Mouse (Mus musculus): ENCODE data around the gene Eef2kmt. TPM values are rescaled to one million over a fixed set of nuclear protein-coding genes. Genes with fewer than 3 reads are reported as not detected.

Gene Eef2kmt
- polyA plus RNA-seq, 1 experiment from 2014 or later: 7.7 TPM

GRCm38 (mm10) chr16:5255081-5255740 lies 572 bp downstream of the Eef2kmt start:
- peak overlapping the region; percentile 21; the same call in 1 of the 2 replicates for H3K27ac ChIP-seq (ENCODE audit: low read length)

GRCm38 (mm10) chr16:5254346-5255025 lies 1.3 kb downstream of the Eef2kmt start:
- 5% methylated on average over 15 of the region's 15 CpGs for WGBS
- Histone ChIP-seq H3K9ac (ENCODE audit: low read depth, low read length) (no peak overlapping the region), H3K36me3 (ENCODE audit: control insufficient read depth, insufficient read depth, low read length) (no peaks in the 10 kb centered on the region), H3K4me1 (ENCODE audit: control insufficient read depth, insufficient read depth, low read length) (peaks cover 5% of the 10 kb centered on the region; the same call in 1 of the 2 replicates), H3K4me2 (ENCODE audit: low read length) (peak overlapping the region; percentile 83), H3K27me3 (ENCODE audit: control insufficient read depth, insufficient read depth, low read depth, low read length) (no peaks in the 10 kb centered on the region), H3K4me3 (ENCODE audit: low read depth, low read length) (peak overlapping the region; percentile 60; the same call in 1 of the 2 replicates), H3K9me3 (replicated peaks; ENCODE audit: control insufficient read depth, low read length, poor library complexity, severe bottlenecking) (no peaks in the 10 kb centered on the region), H3K27ac (ENCODE audit: low read length) (no peak overlapping the region)
- ATAC-seq: no peak

More at GRCm38 (mm10) chr16:5255081-5255740, 572 bp downstream of the Eef2kmt start:
- peak overlapping the region; percentile 63 for H3K9ac ChIP-seq (ENCODE audit: low read depth, low read length)
- H3K4me1 ChIP-seq (ENCODE audit: control insufficient read depth, insufficient read depth, low read length): peaks cover 5% of the 10 kb centered on the region; the same call in 1 of the 2 replicates
- no peaks in the 10 kb centered on the region for H3K36me3 ChIP-seq (ENCODE audit: control insufficient read depth, insufficient read depth, low read length)
- peak overlapping the region; percentile 83 for H3K4me2 ChIP-seq (ENCODE audit: low read length)
- 2% methylated on average over 27 of the region's 27 CpGs for WGBS
- no peaks in the 10 kb centered on the region for H3K27me3 ChIP-seq (ENCODE audit: control insufficient read depth, insufficient read depth, low read depth, low read length)
- H3K9me3 ChIP-seq (replicated peaks; ENCODE audit: control insufficient read depth, low read length, poor library complexity, severe bottlenecking): no peaks in the 10 kb centered on the region
- peak; percentile 7; the same call in 1 of the 2 replicates for ATAC-seq
- peak overlapping the region; percentile 60 for H3K4me3 ChIP-seq (ENCODE audit: low read depth, low read length)

- no peak overlapping the region for H3K9ac ChIP-seq (ENCODE audit: low read depth, low read length)
- no peak overlapping the region for H3K4me2 ChIP-seq (ENCODE audit: low read length)
- no peaks in the 10 kb centered on the region for H3K9me3 ChIP-seq (replicated peaks; ENCODE audit: control insufficient read depth, low read length, poor library complexity, severe bottlenecking)
- H3K36me3 ChIP-seq (ENCODE audit: control insufficient read depth, insufficient read depth, low read length): peaks cover 6% of the 10 kb centered on the region; the same call in 1 of the 2 replicates
- no peak overlapping the region for H3K4me3 ChIP-seq (ENCODE audit: low read depth, low read length)
- no peak for ATAC-seq
- H3K27me3 ChIP-seq (ENCODE audit: control insufficient read depth, insufficient read depth, low read depth, low read length): no peaks in the 10 kb centered on the region
- H3K27ac ChIP-seq (ENCODE audit: low read length): no peak overlapping the region
- peaks cover 5% of the 10 kb centered on the region; the same call in 1 of the 2 replicates for H3K4me1 ChIP-seq (ENCODE audit: control insufficient read depth, insufficient read depth, low read length)
- 94% methylated on average over 2 of the region's 2 CpGs for WGBS
Observed at GRCm38 (mm10) chr16:5252260-5252659, 3.5 kb downstream of the Eef2kmt start.

- Histone ChIP-seq H3K4me3 (ENCODE audit: low read depth, low read length) (no peak overlapping the region), H3K9ac (ENCODE audit: low read depth, low read length) (no peak overlapping the region), H3K4me1 (ENCODE audit: control insufficient read depth, insufficient read depth, low read length) (peaks cover 5% of the 10 kb centered on the region; the same call in 1 of the 2 replicates), H3K9me3 (replicated peaks; ENCODE audit: control insufficient read depth, low read length, poor library complexity, severe bottlenecking) (no peaks in the 10 kb centered on the region), H3K27ac (ENCODE audit: low read length) (no peak overlapping the region), H3K27me3 (ENCODE audit: control insufficient read depth, insufficient read depth, low read depth, low read length) (no peaks in the 10 kb centered on the region), H3K36me3 (ENCODE audit: control insufficient read depth, insufficient read depth, low read length) (peaks cover 8% of the 10 kb centered on the region; the same call in 1 of the 2 replicates), H3K4me2 (ENCODE audit: low read length) (no peak overlapping the region)
- ATAC-seq: no peak
- 88% methylated on average over 3 of the region's 3 CpGs for WGBS
Observed at GRCm38 (mm10) chr16:5250891-5251290, 4.9 kb downstream of the Eef2kmt start.

- H3K27ac ChIP-seq (ENCODE audit: low read length): no peak overlapping the region
- peaks cover 18% of the 10 kb centered on the region for H3K36me3 ChIP-seq (ENCODE audit: control insufficient read depth, insufficient read depth, low read length)
- H3K4me1 ChIP-seq (ENCODE audit: control insufficient read depth, insufficient read depth, low read length): no peaks in the 10 kb centered on the region
- no peak overlapping the region for H3K4me2 ChIP-seq (ENCODE audit: low read length)
- no peak for ATAC-seq
- no peak overlapping the region for H3K4me3 ChIP-seq (ENCODE audit: low read depth, low read length)
- no peaks in the 10 kb centered on the region for H3K27me3 ChIP-seq (ENCODE audit: control insufficient read depth, insufficient read depth, low read depth, low read length)
- H3K9ac ChIP-seq (ENCODE audit: low read depth, low read length): no peak overlapping the region
- 34% methylated on average over 7 of the region's 7 CpGs for WGBS
- no peaks in the 10 kb centered on the region for H3K9me3 ChIP-seq (replicated peaks; ENCODE audit: control insufficient read depth, low read length, poor library complexity, severe bottlenecking)
Observed at GRCm38 (mm10) chr16:5244411-5244810, 11.4 kb downstream of the Eef2kmt start.

GRCm38 (mm10) chr16:5242882-5243281 lies 12.9 kb downstream of the Eef2kmt start:
- Histone ChIP-seq H3K4me2 (ENCODE audit: low read length) (no peak overlapping the region), H3K9me3 (replicated peaks; ENCODE audit: control insufficient read depth, low read length, poor library complexity, severe bottlenecking) (no peaks in the 10 kb centered on the region), H3K4me1 (ENCODE audit: control insufficient read depth, insufficient read depth, low read length) (no peaks in the 10 kb centered on the region), H3K9ac (ENCODE audit: low read depth, low read length) (no peak overlapping the region), H3K27me3 (ENCODE audit: control insufficient read depth, insufficient read depth, low read depth, low read length) (no peaks in the 10 kb centered on the region), H3K36me3 (ENCODE audit: control insufficient read depth, insufficient read depth, low read length) (peaks cover 12% of the 10 kb centered on the region), H3K4me3 (ENCODE audit: low read depth, low read length) (no peak overlapping the region), H3K27ac (ENCODE audit: low read length) (no peak overlapping the region)
- WGBS: 89% methylated on average over 6 of the region's 6 CpGs
- no peak for ATAC-seq

- H3K27ac ChIP-seq (ENCODE audit: low read length): no peak overlapping the region
- no peak overlapping the region for H3K4me3 ChIP-seq (ENCODE audit: low read depth, low read length)
- WGBS: 92% methylated on average over 4 of the region's 4 CpGs
- H3K36me3 ChIP-seq (ENCODE audit: control insufficient read depth, insufficient read depth, low read length): peaks cover 12% of the 10 kb centered on the region
- H3K27me3 ChIP-seq (ENCODE audit: control insufficient read depth, insufficient read depth, low read depth, low read length): no peaks in the 10 kb centered on the region
- H3K9ac ChIP-seq (ENCODE audit: low read depth, low read length): no peak overlapping the region
- H3K4me1 ChIP-seq (ENCODE audit: control insufficient read depth, insufficient read depth, low read length): no peaks in the 10 kb centered on the region
- H3K9me3 ChIP-seq (replicated peaks; ENCODE audit: control insufficient read depth, low read length, poor library complexity, severe bottlenecking): no peaks in the 10 kb centered on the region
- no peak overlapping the region for H3K4me2 ChIP-seq (ENCODE audit: low read length)
- no peak for ATAC-seq
Observed at GRCm38 (mm10) chr16:5242355-5242754, 13.4 kb downstream of the Eef2kmt start.

- Histone ChIP-seq H3K9me3 (replicated peaks; ENCODE audit: control insufficient read depth, low read length, poor library complexity, severe bottlenecking) (no peaks in the 10 kb centered on the region), H3K27me3 (ENCODE audit: control insufficient read depth, insufficient read depth, low read depth, low read length) (no peaks in the 10 kb centered on the region)
- peak; percentile 97 for ATAC-seq
Observed at GRCm38 (mm10) chr16:5233418-5234313, 22.1 kb downstream of the Eef2kmt start, which contains the start of gene Alg1. Alg1 (plus strand) TSS chr16:5233621.

More at GRCm38 (mm10) chr16:5233418-5234313, 22.1 kb downstream of the Eef2kmt start, which contains the start of gene Alg1:
- 2% methylated on average over 47 of the region's 47 CpGs for WGBS
- H3K9ac ChIP-seq (ENCODE audit: low read depth, low read length): peak within 1 kb of the TSS; percentile 82
- H3K4me1 ChIP-seq (ENCODE audit: control insufficient read depth, insufficient read depth, low read length): peaks cover 9% of the 10 kb centered on the region
- H3K4me2 ChIP-seq (ENCODE audit: low read length): peak within 1 kb of the TSS; percentile 88
- peak within 1 kb of the TSS; percentile 90 for H3K4me3 ChIP-seq (ENCODE audit: low read depth, low read length)
- H3K36me3 ChIP-seq (ENCODE audit: control insufficient read depth, insufficient read depth, low read length): no peaks in the 10 kb centered on the region
- H3K27ac ChIP-seq (ENCODE audit: low read length): peak within 1 kb of the TSS; percentile 71
